Mouse (Mus musculus): Measurements from ENCODE around the gene Snx12. TPM values are rescaled to one million over a fixed set of nuclear protein-coding genes. Genes with fewer than 3 reads are reported as not detected.

The Snx12 gene
- total and polyA plus RNA-seq, 3 experiments: 31.5 to 56.7 (median 52.1) TPM

- in situ Hi-C loops (cut with MboI; ENCODE audit: low pct_ligation_motif_present, low pct_unique_long_range_greater_than_20kb, low sequenced_read_pairs): no loop called here
- H3K27ac ChIP-seq (ENCODE audit: insufficient read depth, low read depth): no peak overlapping the region
- H3K79me2 ChIP-seq (replicated peaks; ENCODE audit: control insufficient read depth, extremely low read depth, insufficient read depth, poor library complexity, severe bottlenecking): no peaks in the 10 kb centered on the region
- H3K9me3 ChIP-seq (replicated peaks; ENCODE audit: low read length): no peaks in the 10 kb centered on the region
- no peak for TF ChIP-seq ELF1 (IDR thresholded peaks at IDR 0.05; ENCODE audit: low read depth, low read length)
- TF ChIP-seq RAD21 (IDR thresholded peaks at IDR 0.05; ENCODE audit: low read depth, low read length): no peak
- no peak for TF ChIP-seq HCFC1 (IDR thresholded peaks at IDR 0.05; ENCODE audit: low read depth, low read length)
- TF ChIP-seq JUN (IDR thresholded peaks at IDR 0.05; ENCODE audit: insufficient read depth, low read depth, low read length): no peak
- TF ChIP-seq ZC3H11A (IDR thresholded peaks at IDR 0.05; ENCODE audit: low read depth, low read length): no peak
- TF ChIP-seq USF1 (IDR thresholded peaks at IDR 0.05; ENCODE audit: low read depth, low read length): no peak
- TF ChIP-seq USF2 (conservative IDR thresholded peaks at IDR 0.05; ENCODE audit: low read depth, low read length): no peak
- TF ChIP-seq CHD2 (IDR thresholded peaks at IDR 0.05; ENCODE audit: low read length): no peak
- no peak for TF ChIP-seq EP300 (IDR thresholded peaks at IDR 0.05; ENCODE audit: low read length)
- no peak for TF ChIP-seq POLR2AphosphoS2 (IDR thresholded peaks at IDR 0.05; ENCODE audit: low read depth, low read length)
- no peak for TF ChIP-seq GABPA (IDR thresholded peaks at IDR 0.05; ENCODE audit: insufficient replicate concordance, low read depth, low read length)
- no peak for TF ChIP-seq MAZ (IDR thresholded peaks at IDR 0.05; ENCODE audit: low read depth, low read length)
- TF ChIP-seq ZNF384 (IDR thresholded peaks at IDR 0.05; ENCODE audit: low read depth, low read length): no peak
- no peak for TF ChIP-seq MYC (IDR thresholded peaks at IDR 0.05; ENCODE audit: low read depth, low read length)
- no peak overlapping the region for H3K9ac ChIP-seq (ENCODE audit: insufficient read depth, low read depth)
- H3K4me1 ChIP-seq (ENCODE audit: control insufficient read depth in 1 of 2, insufficient read depth in 2 of 2): no peaks in the 10 kb centered on the region
- H3K4me2 ChIP-seq (ENCODE audit: insufficient read depth, low read depth, poor library complexity, severe bottlenecking): no peak overlapping the region
- no peak overlapping the region for H3K4me3 ChIP-seq (replicated peaks in 1 of 3; ENCODE audit: low read depth in 2 of 3, low read length in 2 of 3, poor library complexity in 1 of 3)
- no peak for DNase-seq (ENCODE audit: extremely low read depth)
- no peaks in the 10 kb centered on the region for H3K36me3 ChIP-seq (replicated peaks in 1 of 2; ENCODE audit: control insufficient read depth in 1 of 2, insufficient read depth in 1 of 2, low read length in 1 of 2)
- dilution Hi-C loops (cut with MboI; ENCODE audit: extremely low pct_ligation_motif_present, extremely low pct_unique_long_range_greater_than_20kb, low sequenced_read_pairs): no loop called here
- no peaks in the 10 kb centered on the region for H3K27me3 ChIP-seq (replicated peaks)
Measured at GRCm38 (mm10) chrX:101063503-101063902, 158.9 kb downstream of the Snx12 start.

GRCm38 (mm10) chrX:101059541-101059940, 162.8 kb downstream of the Snx12 start, which contains the start of gene Tex11:
Gene Tex11, minus strand, starts transcription at chrX:101059667.
- no peak for TF ChIP-seq CTCF (conservative IDR thresholded peaks at IDR 0.05 in 1 of 2, IDR thresholded peaks at IDR 0.05 in 1 of 2; ENCODE audit: low read depth in 2 of 2, low read length in 2 of 2)
- TF ChIP-seq MAX (IDR thresholded peaks at IDR 0.05; ENCODE audit: low read length): no peak
- no peak for TF ChIP-seq GABPA (IDR thresholded peaks at IDR 0.05; ENCODE audit: insufficient replicate concordance, low read depth, low read length)
- no peak for TF ChIP-seq UBTF (IDR thresholded peaks at IDR 0.05; ENCODE audit: low read depth, low read length)
- no peak for TF ChIP-seq IRF4 (IDR thresholded peaks at IDR 0.05; ENCODE audit: low read depth, low read length)
- no peak for TF ChIP-seq ZMIZ1 (IDR thresholded peaks at IDR 0.05; ENCODE audit: low read depth, low read length)
- no peak for TF ChIP-seq SMC3 (IDR thresholded peaks at IDR 0.05; ENCODE audit: low read depth, low read length)
- TF ChIP-seq KAT2A (IDR thresholded peaks at IDR 0.05; ENCODE audit: insufficient replicate concordance, low read length): no peak
- TF ChIP-seq MXI1 (IDR thresholded peaks at IDR 0.05; ENCODE audit: low read depth, low read length): no peak
- no peak for TF ChIP-seq SIN3A (IDR thresholded peaks at IDR 0.05; ENCODE audit: low read length)
- TF ChIP-seq RCOR1 (conservative IDR thresholded peaks at IDR 0.05; ENCODE audit: low read depth, low read length): no peak
- TF ChIP-seq MAFK (IDR thresholded peaks at IDR 0.05; ENCODE audit: insufficient replicate concordance, low read length): no peak
- no peak for TF ChIP-seq POLR2AphosphoS2 (IDR thresholded peaks at IDR 0.05; ENCODE audit: low read depth, low read length)
- Histone ChIP-seq H3K4me2 (ENCODE audit: insufficient read depth, low read depth, poor library complexity, severe bottlenecking) (no peak within 1 kb of the TSS), H3K79me2 (replicated peaks; ENCODE audit: control insufficient read depth, extremely low read depth, insufficient read depth, poor library complexity, severe bottlenecking) (no peaks in the 10 kb centered on the region), H3K27ac (ENCODE audit: insufficient read depth, low read depth) (no peak within 1 kb of the TSS), H3K9ac (ENCODE audit: insufficient read depth, low read depth) (no peak within 1 kb of the TSS), H3K27me3 (replicated peaks) (no peaks in the 10 kb centered on the region), H3K4me3 (replicated peaks in 1 of 3; ENCODE audit: low read depth in 2 of 3, low read length in 2 of 3, poor library complexity in 1 of 3) (no peak within 1 kb of the TSS), H3K36me3 (replicated peaks in 1 of 2; ENCODE audit: control insufficient read depth in 1 of 2, insufficient read depth in 1 of 2, low read length in 1 of 2) (no peaks in the 10 kb centered on the region), H3K9me3 (replicated peaks; ENCODE audit: low read length) (no peaks in the 10 kb centered on the region), H3K4me1 (ENCODE audit: control insufficient read depth in 1 of 2, insufficient read depth in 2 of 2) (no peaks in the 10 kb centered on the region)
- dilution Hi-C loops (cut with MboI; ENCODE audit: extremely low pct_ligation_motif_present, extremely low pct_unique_long_range_greater_than_20kb, low sequenced_read_pairs) (no loop called here), in situ Hi-C loops (cut with MboI; ENCODE audit: low pct_ligation_motif_present, low pct_unique_long_range_greater_than_20kb, low sequenced_read_pairs) (no loop called here)
- DNase-seq (ENCODE audit: extremely low read depth): no peak
